Mouse (Mus musculus): ENCODE measurements around the gene Hist1h2ae. TPM values are rescaled to one million over a fixed set of nuclear protein-coding genes. Genes with fewer than 3 reads are reported as not detected.

Gene Hist1h2ae
- polyA plus RNA-seq (2015; fragmentation: Nextera tagmentation; extraction: Ambion mirVana) = 7.1 and 7.9 TPM in 2 replicates

DNA sequence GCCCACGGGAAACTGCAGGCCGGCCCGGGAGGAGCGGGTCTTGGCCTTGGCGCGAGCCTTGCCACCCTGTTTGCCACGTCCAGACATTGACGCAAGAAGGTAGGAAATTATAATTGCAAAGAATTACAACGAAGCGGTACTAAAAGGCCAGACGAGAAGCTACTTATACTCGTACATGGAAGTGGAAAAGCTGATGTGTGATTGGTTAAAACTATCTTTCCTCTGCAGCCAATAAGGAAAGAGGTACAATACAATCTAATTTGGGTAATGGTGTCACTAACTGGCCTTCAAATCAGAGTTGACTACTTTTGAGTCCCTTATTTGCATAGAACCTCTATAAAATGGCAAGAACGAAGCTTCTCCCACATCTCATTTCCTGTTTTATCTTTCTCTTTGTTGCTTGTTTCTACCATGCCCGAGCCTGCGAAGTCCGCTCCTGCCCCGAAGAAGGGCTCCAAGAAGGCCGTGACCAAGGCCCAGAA lies at the start of gene Hist1h2ae, which contains the start of gene Hist1h2bg:
Gene Hist1h2ae (minus strand): TSS at position 199 of the 482 bp plus-strand sequence.
Gene Hist1h2bg (plus strand): TSS at position 375 of the 482 bp plus-strand sequence.
- Histone ChIP-seq H3K4me1 (ENCODE audit: insufficient read depth, low read depth, low read length) (peaks cover 6% of the 10 kb centered on the region; the same call in 1 of the 2 replicates), H3K4me2 (replicated peaks; ENCODE audit: low read depth, low read length) (peak within 1 kb of the TSS; percentile 64), H3K27me3 (replicated peaks; ENCODE audit: insufficient read depth, low read length) (no peaks in the 10 kb centered on the region), H3K36me3 (ENCODE audit: insufficient read depth, low read length) (no peaks in the 10 kb centered on the region), H3K9ac (replicated peaks; ENCODE audit: low read depth) (peak within 1 kb of the TSS; percentile 34; the same call in 1 of the 2 replicates), H3K9me3 (ENCODE audit: low read length) (no peaks in the 10 kb centered on the region), H3K4me3 (ENCODE audit: low read depth, low read length) (peak within 1 kb of the TSS; percentile 33), H3K27ac (ENCODE audit: low read length) (peak within 1 kb of the TSS; percentile 91)
- peak; percentile 72 for TF ChIP-seq EP300 (IDR thresholded peaks at IDR 0.05)
- no peak for TF ChIP-seq CTCF (IDR thresholded peaks at IDR 0.05)
- ATAC-seq (peak; percentile 87), DNase-seq (ENCODE audit: low spot score) (peak; percentile 99)
- WGBS = 3% methylated on average over 17 of the region's 18 CpGs

DNA sequence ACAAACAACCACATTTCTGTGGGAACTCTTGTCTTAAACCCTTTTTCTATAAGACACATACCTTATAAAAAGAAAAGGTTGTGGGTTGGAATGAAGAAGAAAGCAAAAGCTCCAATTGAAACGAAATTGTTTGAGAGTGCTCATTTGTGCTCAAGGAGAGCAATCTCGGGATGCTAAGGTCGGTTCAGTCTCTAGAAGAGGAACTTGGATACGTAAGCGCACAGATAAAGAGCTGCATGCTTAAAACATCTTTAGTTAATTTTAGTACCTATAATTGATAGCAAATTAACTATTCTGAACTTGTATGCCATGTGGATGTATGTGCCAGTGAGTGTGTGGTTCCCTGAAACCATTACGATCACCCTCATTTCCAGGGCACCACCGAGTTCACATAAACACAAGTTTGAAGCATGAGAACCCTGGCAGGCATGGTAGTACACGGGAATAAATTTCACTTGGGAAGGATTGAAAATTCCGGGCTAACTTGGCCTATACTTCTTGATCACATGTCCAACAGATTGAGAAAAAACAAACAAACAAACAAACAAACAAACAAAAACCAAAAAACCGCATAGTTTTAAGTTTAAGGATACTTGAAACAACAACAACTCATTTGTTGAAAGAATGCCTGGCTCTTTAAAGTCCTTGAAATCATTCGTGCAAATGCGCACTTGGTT lies 49.2 kb upstream of the Hist1h2ae start:
- no peak for DNase-seq (ENCODE audit: low spot score)
- TF ChIP-seq EP300 (IDR thresholded peaks at IDR 0.05) (no peak), CTCF (IDR thresholded peaks at IDR 0.05) (no peak)
- ATAC-seq = no peak
- Histone ChIP-seq H3K9me3 (ENCODE audit: low read length) (no peaks in the 10 kb centered on the region), H3K27ac (ENCODE audit: low read length) (peak overlapping the region; percentile 89), H3K36me3 (ENCODE audit: insufficient read depth, low read length) (no peaks in the 10 kb centered on the region), H3K4me3 (ENCODE audit: low read depth, low read length) (peak overlapping the region; percentile 69), H3K27me3 (replicated peaks; ENCODE audit: insufficient read depth, low read length) (no peaks in the 10 kb centered on the region), H3K4me1 (ENCODE audit: insufficient read depth, low read depth, low read length) (peaks cover 4% of the 10 kb centered on the region; the same call in 1 of the 2 replicates), H3K9ac (replicated peaks; ENCODE audit: low read depth) (0 out of 2 replicates have a peak overlapping the region, but pooled peaks have one; percentile 35), H3K4me2 (replicated peaks; ENCODE audit: low read depth, low read length) (peak overlapping the region; percentile 94)
- WGBS = 35% methylated on average over 12 of the region's 12 CpGs

DNA sequence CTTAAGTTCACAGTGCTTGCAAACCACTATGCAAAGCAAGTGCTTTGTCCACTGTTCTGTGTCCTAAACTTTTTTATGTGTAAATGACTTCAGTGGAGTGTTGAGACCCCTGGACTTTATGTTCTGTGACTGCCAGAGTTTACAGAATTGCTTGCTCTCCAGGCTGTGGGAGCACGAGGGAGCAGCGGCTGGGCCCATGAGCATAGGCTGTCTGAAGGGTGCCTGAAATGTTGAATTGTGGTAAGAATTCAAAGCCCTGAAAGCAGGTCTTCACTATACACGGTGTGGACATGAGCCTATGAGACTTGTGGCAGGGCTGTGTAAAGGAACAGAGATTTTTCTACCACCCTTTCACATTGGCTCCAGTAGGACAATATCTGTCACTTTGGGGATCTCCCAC lies 40.6 kb upstream of the Hist1h2ae start:
- no peak overlapping the region for H3K4me3 ChIP-seq (ENCODE audit: low read depth, low read length)
- H3K4me2 ChIP-seq (replicated peaks; ENCODE audit: low read depth, low read length) = no peak overlapping the region
- DNase-seq (ENCODE audit: low spot score) = no peak
- H3K4me1 ChIP-seq (ENCODE audit: insufficient read depth, low read depth, low read length) = no peaks in the 10 kb centered on the region
- H3K9me3 ChIP-seq (ENCODE audit: low read length) = no peaks in the 10 kb centered on the region
- ATAC-seq = no peak
- TF ChIP-seq EP300 (IDR thresholded peaks at IDR 0.05) (no peak), CTCF (IDR thresholded peaks at IDR 0.05) (no peak)
- H3K9ac ChIP-seq (replicated peaks; ENCODE audit: low read depth) = no peak overlapping the region
- H3K36me3 ChIP-seq (ENCODE audit: insufficient read depth, low read length) = no peaks in the 10 kb centered on the region
- no peaks in the 10 kb centered on the region for H3K27me3 ChIP-seq (replicated peaks; ENCODE audit: insufficient read depth, low read length)
- H3K27ac ChIP-seq (ENCODE audit: low read length) = no peak overlapping the region
- WGBS = 87% methylated on average over 3 of the region's 3 CpGs

- TF ChIP-seq EP300 (IDR thresholded peaks at IDR 0.05) (no peak), CTCF (IDR thresholded peaks at IDR 0.05) (no peak)
Measured at GRCm38 (mm10) chr13:23610393-23610792, 39.4 kb upstream of the Hist1h2ae start.

GRCm38 (mm10) chr13:23609844-23610243 lies 38.8 kb upstream of the Hist1h2ae start:
- no peak overlapping the region for H3K27ac ChIP-seq (ENCODE audit: low read length)
- H3K9ac ChIP-seq (replicated peaks; ENCODE audit: low read depth) = no peak overlapping the region
- H3K4me3 ChIP-seq (ENCODE audit: low read depth, low read length) = no peak overlapping the region
- H3K27me3 ChIP-seq (replicated peaks; ENCODE audit: insufficient read depth, low read length) = no peaks in the 10 kb centered on the region
- H3K9me3 ChIP-seq (ENCODE audit: low read length) = no peaks in the 10 kb centered on the region
- no peaks in the 10 kb centered on the region for H3K4me1 ChIP-seq (ENCODE audit: insufficient read depth, low read depth, low read length)
- no peaks in the 10 kb centered on the region for H3K36me3 ChIP-seq (ENCODE audit: insufficient read depth, low read length)
- TF ChIP-seq CTCF (IDR thresholded peaks at IDR 0.05) (no peak), EP300 (IDR thresholded peaks at IDR 0.05) (no peak)
- DNase-seq (ENCODE audit: low spot score) (no peak), ATAC-seq (no peak)
- H3K4me2 ChIP-seq (replicated peaks; ENCODE audit: low read depth, low read length) = no peak overlapping the region

More at GRCm38 (mm10) chr13:23610393-23610792, 39.4 kb upstream of the Hist1h2ae start:
- 65% methylated on average over 2 of the region's 2 CpGs for WGBS
- Histone ChIP-seq H3K4me2 (replicated peaks; ENCODE audit: low read depth, low read length) (no peak overlapping the region), H3K36me3 (ENCODE audit: insufficient read depth, low read length) (no peaks in the 10 kb centered on the region), H3K9ac (replicated peaks; ENCODE audit: low read depth) (no peak overlapping the region), H3K4me1 (ENCODE audit: insufficient read depth, low read depth, low read length) (no peaks in the 10 kb centered on the region), H3K4me3 (ENCODE audit: low read depth, low read length) (no peak overlapping the region), H3K27ac (ENCODE audit: low read length) (no peak overlapping the region), H3K9me3 (ENCODE audit: low read length) (no peaks in the 10 kb centered on the region), H3K27me3 (replicated peaks; ENCODE audit: insufficient read depth, low read length) (no peaks in the 10 kb centered on the region)
- DNase-seq (ENCODE audit: low spot score) (no peak), ATAC-seq (no peak)

- H3K9me3 ChIP-seq (ENCODE audit: low read length) = no peaks in the 10 kb centered on the region
- WGBS = 61% methylated on average over 4 of the region's 4 CpGs
- no peak overlapping the region for H3K4me2 ChIP-seq (replicated peaks; ENCODE audit: low read depth, low read length)
- no peaks in the 10 kb centered on the region for H3K4me1 ChIP-seq (ENCODE audit: insufficient read depth, low read depth, low read length)
- ATAC-seq (no peak), DNase-seq (ENCODE audit: low spot score) (no peak)
- no peaks in the 10 kb centered on the region for H3K27me3 ChIP-seq (replicated peaks; ENCODE audit: insufficient read depth, low read length)
- H3K9ac ChIP-seq (replicated peaks; ENCODE audit: low read depth) = no peak overlapping the region
- H3K27ac ChIP-seq (ENCODE audit: low read length) = no peak overlapping the region
- no peaks in the 10 kb centered on the region for H3K36me3 ChIP-seq (ENCODE audit: insufficient read depth, low read length)
- no peak for TF ChIP-seq EP300 (IDR thresholded peaks at IDR 0.05)
- no peak overlapping the region for H3K4me3 ChIP-seq (ENCODE audit: low read depth, low read length)
Measured at GRCm38 (mm10) chr13:23609209-23609608, 38.2 kb upstream of the Hist1h2ae start.

Data from lung, postnatal 0 days (tissue).